14 mouse cellular contexts compared by ENCODE assay signal in the genomic region with DNA sequence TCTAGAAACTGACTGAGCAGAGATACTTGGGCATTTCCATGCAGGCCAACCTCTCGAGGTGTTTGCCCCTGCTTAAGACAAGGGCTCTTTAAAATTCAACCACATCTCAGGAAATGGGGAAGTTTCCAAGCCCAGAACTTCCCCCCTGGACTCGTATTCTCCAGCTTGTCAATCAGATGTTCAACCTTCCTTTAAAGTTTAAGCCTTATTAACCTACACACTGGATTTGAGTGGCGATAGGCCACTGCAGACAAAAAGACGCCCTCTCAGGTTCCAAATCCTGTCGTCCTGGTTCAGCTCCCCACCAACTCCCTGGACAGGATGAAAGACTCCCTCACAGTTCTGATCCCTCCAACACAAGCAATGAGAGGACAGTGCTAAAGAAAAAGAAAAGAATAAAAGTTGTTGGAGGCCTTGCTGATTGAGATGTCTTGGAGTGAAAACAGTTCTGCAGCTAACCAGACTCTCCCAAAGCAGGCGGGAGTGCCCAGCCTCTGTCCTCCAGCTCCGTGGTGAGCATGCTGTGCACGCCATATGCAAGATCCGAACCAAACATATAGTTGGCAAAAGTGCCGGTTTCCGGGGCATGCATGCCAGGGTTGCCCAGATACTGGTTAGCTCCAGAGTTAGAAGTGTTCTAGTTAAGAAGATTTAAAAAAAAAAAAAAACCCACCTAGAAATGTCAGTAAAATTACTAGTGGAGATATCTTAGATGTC.
DNase-seq lines count a peak whose midpoint lies in the region; ATAC-seq and TF ChIP-seq lines count a peak whose summit lies in the region.
"Had no signal": no experiment of that assay in that cellular context is flagged by ENCODE, and none has a peak within 500 bp of the region (broad histone marks: within the 10 kb centered on the region; RNA-seq: fewer than 3 reads in every experiment).

No protein-coding gene starts in this region.

- no peaks in the 10 kb centered on the region for H3K27me3 ChIP-seq in lung, embryonic 14.5 days (ENCODE audit: insufficient read depth, low read length)
- H3K27me3 ChIP-seq in forebrain, embryonic 16.5 days (replicated peaks; ENCODE audit: control insufficient read depth, insufficient read depth, low read length), result no peaks in the 10 kb centered on the region
- H3K27me3 ChIP-seq in midbrain, embryonic 15.5 days (replicated peaks), result no peaks in the 10 kb centered on the region; the same call in 1 of the 2 replicates
- no peaks in the 10 kb centered on the region for H3K27me3 ChIP-seq in intestine, embryonic 16.5 days (replicated peaks; ENCODE audit: control insufficient read depth, insufficient read depth, low read length)
- H3K27me3 ChIP-seq: liver, embryonic 13.5 days had no signal

- WGBS in lung, embryonic 14.5 days, result 67% methylated on average over 11 of the region's 11 CpGs
- WGBS in lung, adult 2 months, result 60% methylated on average over 11 of the region's 11 CpGs
- WGBS in forebrain, embryonic 16.5 days, result 15% methylated on average over 11 of the region's 11 CpGs
- 19% methylated on average over 11 of the region's 11 CpGs for WGBS in midbrain, embryonic 15.5 days
- 73% methylated on average over 11 of the region's 11 CpGs for WGBS in intestine, embryonic 16.5 days

- DNase-seq in cerebellum, postnatal 25 days, result peak; percentile 37 to 52
- no peak for DNase-seq in cerebellum, adult 9-10 months
- peak; percentile 39 for DNase-seq in lung, embryonic 14.5 days
- DNase-seq in lung, adult 2 months, result no peak
- no peak for DNase-seq in right cerebral cortex, adult 18-20 months
- DNase-seq: heart, adult 11 months; heart, postnatal 36 days; kidney, postnatal 25 days; liver, embryonic 13.5 days; right cerebral cortex, postnatal 4 days; thymus, postnatal 14 days had no signal

- no peak overlapping the region for H3K4me2 ChIP-seq in lung, embryonic 14.5 days
- H3K4me2 ChIP-seq in forebrain, embryonic 16.5 days (ENCODE audit: low read length), result no peak overlapping the region
- no peak overlapping the region for H3K4me2 ChIP-seq in midbrain, embryonic 15.5 days
- H3K4me2 ChIP-seq in intestine, embryonic 16.5 days (ENCODE audit: low read depth, low read length), result no peak overlapping the region
- H3K4me2 ChIP-seq: liver, embryonic 13.5 days had no signal

- H3K36me3 ChIP-seq in lung, embryonic 14.5 days (ENCODE audit: insufficient read depth), result no peaks in the 10 kb centered on the region
- no peaks in the 10 kb centered on the region for H3K36me3 ChIP-seq in forebrain, embryonic 16.5 days (ENCODE audit: control insufficient read depth, insufficient read depth)
- no peaks in the 10 kb centered on the region for H3K36me3 ChIP-seq in midbrain, embryonic 15.5 days (replicated peaks)
- no peaks in the 10 kb centered on the region for H3K36me3 ChIP-seq in intestine, embryonic 16.5 days (ENCODE audit: control insufficient read depth, insufficient read depth, low read length)
- H3K36me3 ChIP-seq: liver, embryonic 13.5 days had no signal

- no peak for TF ChIP-seq POLR2A in lung, adult 2 months (IDR thresholded peaks at IDR 0.05; ENCODE audit: borderline replicate concordance, extremely low read depth, low read depth, low read length)

- no peaks in the 10 kb centered on the region for H3K4me1 ChIP-seq in lung, embryonic 14.5 days (ENCODE audit: insufficient read depth)
- H3K4me1 ChIP-seq in lung, adult 2 months (ENCODE audit: control insufficient read depth, insufficient read depth, low read length), result no peaks in the 10 kb centered on the region
- peaks cover 7% of the 10 kb centered on the region; the same call in 1 of the 2 replicates for H3K4me1 ChIP-seq in forebrain, embryonic 16.5 days (replicated peaks; ENCODE audit: control insufficient read depth, insufficient read depth, low read length)
- H3K4me1 ChIP-seq in midbrain, embryonic 15.5 days, result no peaks in the 10 kb centered on the region; the same call in 1 of the 2 replicates
- H3K4me1 ChIP-seq in intestine, embryonic 16.5 days (ENCODE audit: control insufficient read depth, insufficient read depth, low read length), result no peaks in the 10 kb centered on the region
- H3K4me1 ChIP-seq: liver, embryonic 13.5 days had no signal

- H3K9me3 ChIP-seq in lung, embryonic 14.5 days (ENCODE audit: low read depth, low read length), result no peaks in the 10 kb centered on the region
- H3K9me3 ChIP-seq in forebrain, embryonic 16.5 days (ENCODE audit: control insufficient read depth, low read length), result no peaks in the 10 kb centered on the region
- H3K9me3 ChIP-seq in midbrain, embryonic 15.5 days, result no peaks in the 10 kb centered on the region
- H3K9me3 ChIP-seq in intestine, embryonic 16.5 days (ENCODE audit: control insufficient read depth, low read length), result no peaks in the 10 kb centered on the region
- H3K9me3 ChIP-seq: liver, embryonic 13.5 days had no signal

- no peak for ATAC-seq in lung, embryonic 14.5 days (ENCODE audit: insufficient read depth)
- ATAC-seq in forebrain, embryonic 16.5 days, result peak; percentile 58; the same call in 1 of the 2 replicates
- peak; percentile 54; the same call in 1 of the 2 replicates for ATAC-seq in midbrain, embryonic 15.5 days (replicated peaks)
- ATAC-seq in intestine, embryonic 16.5 days, result no peak

- H3K4me3 ChIP-seq in lung, embryonic 14.5 days (ENCODE audit: low read depth, low read length), result no peak overlapping the region
- no peak overlapping the region for H3K4me3 ChIP-seq in lung, adult 2 months (replicated peaks; ENCODE audit: extremely low read depth, low read depth, low read length)
- H3K4me3 ChIP-seq in forebrain, embryonic 16.5 days (replicated peaks; ENCODE audit: low read length), result no peak overlapping the region
- no peak overlapping the region for H3K4me3 ChIP-seq in midbrain, embryonic 15.5 days
- no peak overlapping the region for H3K4me3 ChIP-seq in intestine, embryonic 16.5 days (ENCODE audit: low read length)
- H3K4me3 ChIP-seq: liver, embryonic 13.5 days had no signal

- TF ChIP-seq CTCF in lung, embryonic 14.5 days (IDR thresholded peaks at IDR 0.05; ENCODE audit: low read depth), result no peak
- TF ChIP-seq CTCF in lung, adult 2 months (IDR thresholded peaks at IDR 0.05; ENCODE audit: insufficient read depth, low read length), result no peak

- H3K9ac ChIP-seq in lung, embryonic 14.5 days, result no peak overlapping the region
- no peak overlapping the region for H3K9ac ChIP-seq in forebrain, embryonic 16.5 days (replicated peaks; ENCODE audit: low read depth, low read length)
- no peak overlapping the region for H3K9ac ChIP-seq in midbrain, embryonic 15.5 days
- H3K9ac ChIP-seq in intestine, embryonic 16.5 days (ENCODE audit: low read depth, low read length), result no peak overlapping the region
- H3K9ac ChIP-seq: liver, embryonic 13.5 days had no signal

- H3K27ac ChIP-seq in lung, embryonic 14.5 days (ENCODE audit: low read depth), result peak overlapping the region; percentile 20; the same call in 1 of the 2 replicates
- no peak overlapping the region for H3K27ac ChIP-seq in forebrain, embryonic 16.5 days (ENCODE audit: low read length)
- no peak overlapping the region for H3K27ac ChIP-seq in midbrain, embryonic 15.5 days
- no peak overlapping the region for H3K27ac ChIP-seq in intestine, embryonic 16.5 days (ENCODE audit: low read length)
- H3K27ac ChIP-seq: liver, embryonic 13.5 days had no signal

Comparison
In these comparisons a context has a peak if more than half of its experiments do, and no peak if none do; other contexts are left out.
1. DNase-seq: peak in cerebellum, postnatal 25 days (2 of 2) and lung, embryonic 14.5 days (single experiment); none in cerebellum, adult 9-10 months (single experiment), lung, adult 2 months (single experiment) and right cerebral cortex, adult 18-20 months (single experiment).
2. ATAC-seq: peak in forebrain, embryonic 16.5 days (single experiment) and midbrain, embryonic 15.5 days (single experiment); none in lung, embryonic 14.5 days (single experiment) and intestine, embryonic 16.5 days (single experiment).